Mouse (Mus musculus): ENCODE results near the gene Chadl.
"Not testable (repeated sequence)": the region's sequence is repeated elsewhere in the genome, so short reads cannot be mapped to it uniquely, and the experiment has no call there.

The Chadl gene

GRCm38 (mm10) chr15:81697175-81697574 is at the start of gene Chadl:
Gene Chadl, minus strand, starts transcription at chr15:81697287.
- H3K36me3 ChIP-seq (ENCODE audit: control insufficient read depth, insufficient read depth, low read length, poor library complexity, severe bottlenecking), result no peaks in the 10 kb centered on the region
- DNase-seq (ENCODE audit: low read depth, low spot score), result no peak
- H3K27me3 ChIP-seq (ENCODE audit: control insufficient read depth, insufficient read depth, low read length, poor library complexity, severe bottlenecking), result no peaks in the 10 kb centered on the region

- H3K36me3 ChIP-seq (ENCODE audit: control insufficient read depth, insufficient read depth, low read length, poor library complexity, severe bottlenecking), result no peaks in the 10 kb centered on the region
- no peaks in the 10 kb centered on the region for H3K27me3 ChIP-seq (ENCODE audit: control insufficient read depth, insufficient read depth, low read length, poor library complexity, severe bottlenecking)
- peak; percentile 53 for DNase-seq (ENCODE audit: low read depth, low spot score)
Observed at GRCm38 (mm10) chr15:81745601-81746114, 48.6 kb upstream of the Chadl start.

- DNase-seq (ENCODE audit: low read depth, low spot score), result peak; percentile 65
- Histone ChIP-seq H3K36me3 (ENCODE audit: control insufficient read depth, insufficient read depth, low read length, poor library complexity, severe bottlenecking) (no peaks in the 10 kb centered on the region), H3K27me3 (ENCODE audit: control insufficient read depth, insufficient read depth, low read length, poor library complexity, severe bottlenecking) (no peaks in the 10 kb centered on the region)
Observed at GRCm38 (mm10) chr15:81744992-81745600, 48.0 kb upstream of the Chadl start, which contains the start of the genes Zc3h7b and Rangap1. Gene Zc3h7b, plus strand, starts transcription at chr15:81745057. Gene Rangap1, minus strand, starts transcription at chr15:81745530.

GRCm38 (mm10) chr15:81742368-81742767 is 45.3 kb upstream of the Chadl start:
- H3K36me3 ChIP-seq (ENCODE audit: control insufficient read depth, insufficient read depth, low read length, poor library complexity, severe bottlenecking); H3K27me3 ChIP-seq (ENCODE audit: control insufficient read depth, insufficient read depth, low read length, poor library complexity, severe bottlenecking): not testable (repeated sequence)
- DNase-seq (ENCODE audit: low read depth, low spot score), result peak; percentile 45

GRCm38 (mm10) chr15:81739924-81740323 is 42.8 kb upstream of the Chadl start:
- H3K27me3 ChIP-seq (ENCODE audit: control insufficient read depth, insufficient read depth, low read length, poor library complexity, severe bottlenecking), result no peaks in the 10 kb centered on the region
- no peak for DNase-seq (ENCODE audit: low read depth, low spot score)
- H3K36me3 ChIP-seq (ENCODE audit: control insufficient read depth, insufficient read depth, low read length, poor library complexity, severe bottlenecking), result no peaks in the 10 kb centered on the region

GRCm38 (mm10) chr15:81739296-81739695 is 42.2 kb upstream of the Chadl start:
- H3K36me3 ChIP-seq (ENCODE audit: control insufficient read depth, insufficient read depth, low read length, poor library complexity, severe bottlenecking), result no peaks in the 10 kb centered on the region
- DNase-seq (ENCODE audit: low read depth, low spot score), result no peak
- no peaks in the 10 kb centered on the region for H3K27me3 ChIP-seq (ENCODE audit: control insufficient read depth, insufficient read depth, low read length, poor library complexity, severe bottlenecking)

- DNase-seq (ENCODE audit: low read depth, low spot score), result no peak
- Histone ChIP-seq H3K27me3 (ENCODE audit: control insufficient read depth, insufficient read depth, low read length, poor library complexity, severe bottlenecking) (no peaks in the 10 kb centered on the region), H3K36me3 (ENCODE audit: control insufficient read depth, insufficient read depth, low read length, poor library complexity, severe bottlenecking) (no peaks in the 10 kb centered on the region)
Observed at GRCm38 (mm10) chr15:81735075-81735474, 38.0 kb upstream of the Chadl start.

- peak; percentile 98 for DNase-seq (ENCODE audit: low read depth, low spot score)
- Histone ChIP-seq H3K27me3 (ENCODE audit: control insufficient read depth, insufficient read depth, low read length, poor library complexity, severe bottlenecking) (no peaks in the 10 kb centered on the region), H3K36me3 (ENCODE audit: control insufficient read depth, insufficient read depth, low read length, poor library complexity, severe bottlenecking) (no peaks in the 10 kb centered on the region)
Observed at GRCm38 (mm10) chr15:81729792-81730635, 32.9 kb upstream of the Chadl start.

- DNase-seq (ENCODE audit: low read depth, low spot score), result peak; percentile 43
- Histone ChIP-seq H3K27me3 (ENCODE audit: control insufficient read depth, insufficient read depth, low read length, poor library complexity, severe bottlenecking) (no peaks in the 10 kb centered on the region), H3K36me3 (ENCODE audit: control insufficient read depth, insufficient read depth, low read length, poor library complexity, severe bottlenecking) (no peaks in the 10 kb centered on the region)
Observed at GRCm38 (mm10) chr15:81729241-81729791, 32.2 kb upstream of the Chadl start.

- Histone ChIP-seq H3K36me3 (ENCODE audit: control insufficient read depth, insufficient read depth, low read length, poor library complexity, severe bottlenecking) (peaks cover 3% of the 10 kb centered on the region), H3K27me3 (ENCODE audit: control insufficient read depth, insufficient read depth, low read length, poor library complexity, severe bottlenecking) (no peaks in the 10 kb centered on the region)
- DNase-seq (ENCODE audit: low read depth, low spot score), result no peak
Observed at GRCm38 (mm10) chr15:81725965-81726364, 28.9 kb upstream of the Chadl start.

GRCm38 (mm10) chr15:81723653-81724052 is 26.6 kb upstream of the Chadl start:
- no peaks in the 10 kb centered on the region for H3K27me3 ChIP-seq (ENCODE audit: control insufficient read depth, insufficient read depth, low read length, poor library complexity, severe bottlenecking)
- no peak for DNase-seq (ENCODE audit: low read depth, low spot score)

GRCm38 (mm10) chr15:81722361-81722760 is 25.3 kb upstream of the Chadl start:
- Histone ChIP-seq H3K36me3 (ENCODE audit: control insufficient read depth, insufficient read depth, low read length, poor library complexity, severe bottlenecking) (peaks cover 7% of the 10 kb centered on the region), H3K27me3 (ENCODE audit: control insufficient read depth, insufficient read depth, low read length, poor library complexity, severe bottlenecking) (no peaks in the 10 kb centered on the region)
- no peak for DNase-seq (ENCODE audit: low read depth, low spot score)

More at GRCm38 (mm10) chr15:81723653-81724052, 26.6 kb upstream of the Chadl start:
- peaks cover 5% of the 10 kb centered on the region for H3K36me3 ChIP-seq (ENCODE audit: control insufficient read depth, insufficient read depth, low read length, poor library complexity, severe bottlenecking)

GRCm38 (mm10) chr15:81719139-81719531 is 22.0 kb upstream of the Chadl start:
- Histone ChIP-seq H3K27me3 (ENCODE audit: control insufficient read depth, insufficient read depth, low read length, poor library complexity, severe bottlenecking) (no peaks in the 10 kb centered on the region), H3K36me3 (ENCODE audit: control insufficient read depth, insufficient read depth, low read length, poor library complexity, severe bottlenecking) (peaks cover 7% of the 10 kb centered on the region)
- no peak for DNase-seq (ENCODE audit: low read depth, low spot score)

- Histone ChIP-seq H3K27me3 (ENCODE audit: control insufficient read depth, insufficient read depth, low read length, poor library complexity, severe bottlenecking) (no peaks in the 10 kb centered on the region), H3K36me3 (ENCODE audit: control insufficient read depth, insufficient read depth, low read length, poor library complexity, severe bottlenecking) (peaks cover 12% of the 10 kb centered on the region)
- DNase-seq (ENCODE audit: low read depth, low spot score), result no peak
Observed at GRCm38 (mm10) chr15:81718336-81719138, 21.4 kb upstream of the Chadl start.
